Mouse (Mus musculus): Measurements from ENCODE around the gene Olfr725. TPM values are rescaled to one million over a fixed set of nuclear protein-coding genes. Genes with fewer than 3 reads are reported as not detected.
A peak's percentile ranks its signal among the peaks of the same experiment; 100 is the strongest.

The Olfr725 gene
- polyA plus RNA-seq (2016; fragmentation: Nextera tagmentation; extraction: Ambion mirVana), result not detected in 2 replicates

DNA sequence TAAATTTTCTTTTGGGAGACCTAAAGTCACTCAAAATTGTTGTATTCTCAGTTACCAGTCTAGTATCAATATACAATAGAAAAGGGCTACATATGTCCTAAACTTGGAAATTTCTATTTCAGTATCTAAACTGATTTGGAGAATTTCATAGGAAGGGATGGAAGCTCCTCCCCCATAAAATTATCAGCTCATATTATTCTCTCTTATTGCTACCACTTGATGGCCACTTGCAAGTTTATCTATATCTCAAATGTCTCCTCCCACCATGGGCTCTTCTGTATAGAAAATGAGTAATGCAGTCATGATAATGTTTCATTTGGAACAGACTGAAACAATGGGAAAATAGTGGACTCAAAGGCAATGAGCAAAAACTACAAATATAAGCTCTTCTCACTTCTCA is at the start of gene Olfr725:
TSS of gene Olfr725 (minus strand) at position 101 of the 400 bp plus-strand sequence.
- H3K4me3 ChIP-seq, result no peak within 1 kb of the TSS
- H3K27ac ChIP-seq (replicated peaks), result no peak within 1 kb of the TSS
- no peaks in the 10 kb centered on the region for H3K36me3 ChIP-seq
- H3K27me3 ChIP-seq (ENCODE audit: low read depth, poor library complexity, severe bottlenecking), result no peaks in the 10 kb centered on the region
- no peak for DNase-seq (ENCODE audit: low spot score)
- no peaks in the 10 kb centered on the region for H3K4me1 ChIP-seq
- no peaks in the 10 kb centered on the region; the same call in 1 of the 2 replicates for H3K9me3 ChIP-seq (replicated peaks)

DNA sequence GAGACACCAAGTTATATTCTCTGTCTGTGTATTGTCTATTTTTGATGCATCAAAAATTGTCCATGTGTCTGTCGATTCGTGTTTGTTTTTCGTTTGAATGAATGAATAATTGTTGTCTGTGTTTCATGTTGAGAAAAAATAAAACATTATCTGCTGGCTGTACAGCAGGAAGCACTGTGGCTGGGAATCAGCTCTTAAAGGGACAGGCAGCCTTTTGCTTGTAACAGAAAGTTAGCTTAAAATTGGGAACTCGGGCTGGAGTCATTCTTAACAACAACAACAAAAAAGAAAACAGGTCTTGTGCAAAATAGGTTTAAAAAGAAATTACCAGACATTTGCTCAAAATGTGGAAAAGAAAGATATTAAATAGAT is 22.5 kb upstream of the Olfr725 start:
- peaks cover 9% of the 10 kb centered on the region for H3K36me3 ChIP-seq
- peaks cover 6% of the 10 kb centered on the region for H3K4me1 ChIP-seq
- H3K27ac ChIP-seq (replicated peaks), result peak overlapping the region; percentile 94
- WGBS, result 3% methylated on average over 4 of the region's 4 CpGs
- peaks cover 8% of the 10 kb centered on the region; the same call in 1 of the 2 replicates for H3K27me3 ChIP-seq (ENCODE audit: low read depth, poor library complexity, severe bottlenecking)
- peak overlapping the region; percentile 73 for H3K4me3 ChIP-seq
- no peak for DNase-seq (ENCODE audit: low spot score)
- no peaks in the 10 kb centered on the region for H3K9me3 ChIP-seq (replicated peaks)

DNA sequence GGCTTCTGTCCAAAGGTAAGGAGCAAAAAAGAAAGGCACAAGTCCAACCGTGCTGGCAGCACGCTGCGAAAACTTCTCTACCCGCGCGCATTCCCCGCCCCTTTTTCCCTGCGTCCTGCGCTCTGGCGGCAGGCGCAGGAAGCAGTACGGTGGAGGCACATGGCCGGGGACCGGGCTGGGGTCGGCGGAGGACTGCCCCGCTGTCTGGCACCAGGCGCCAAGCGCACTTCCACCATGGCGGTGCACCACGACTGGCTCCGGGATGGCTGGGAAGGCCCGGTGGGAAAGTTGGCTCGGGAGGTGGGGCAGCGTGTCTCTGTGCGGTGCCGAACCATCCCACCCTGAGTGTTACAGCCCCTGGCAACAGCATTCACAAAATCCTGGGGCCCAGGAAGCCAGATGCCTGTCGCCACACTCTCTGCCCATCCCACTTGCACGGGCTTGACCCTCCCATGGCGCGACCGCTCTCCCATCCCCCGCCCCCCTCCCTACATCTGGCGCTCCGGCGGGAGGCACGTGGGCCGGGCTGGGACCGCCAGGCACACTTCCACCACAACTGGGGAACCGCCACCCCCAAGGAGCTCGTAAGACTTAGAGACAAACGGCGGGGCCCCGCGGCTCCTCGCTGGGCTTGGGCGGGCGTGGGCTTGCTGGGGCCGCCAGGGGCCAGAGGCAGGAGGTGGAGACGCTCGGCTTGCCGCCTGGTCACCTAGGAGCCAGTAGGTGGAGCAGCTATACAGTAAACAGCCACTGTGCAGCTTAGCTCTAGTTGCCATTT is 22.0 kb upstream of the Olfr725 start:
- peak; percentile 86 for DNase-seq (ENCODE audit: low spot score)
- Histone ChIP-seq H3K27me3 (ENCODE audit: low read depth, poor library complexity, severe bottlenecking) (peaks cover 8% of the 10 kb centered on the region; the same call in 1 of the 2 replicates), H3K27ac (replicated peaks) (peak overlapping the region; percentile 94), H3K9me3 (replicated peaks) (no peaks in the 10 kb centered on the region), H3K4me3 (peak overlapping the region; percentile 73), H3K4me1 (peaks cover 6% of the 10 kb centered on the region), H3K36me3 (peaks cover 3% of the 10 kb centered on the region; the same call in 1 of the 2 replicates)
- 3% methylated on average over 52 of the region's 52 CpGs for WGBS

DNA sequence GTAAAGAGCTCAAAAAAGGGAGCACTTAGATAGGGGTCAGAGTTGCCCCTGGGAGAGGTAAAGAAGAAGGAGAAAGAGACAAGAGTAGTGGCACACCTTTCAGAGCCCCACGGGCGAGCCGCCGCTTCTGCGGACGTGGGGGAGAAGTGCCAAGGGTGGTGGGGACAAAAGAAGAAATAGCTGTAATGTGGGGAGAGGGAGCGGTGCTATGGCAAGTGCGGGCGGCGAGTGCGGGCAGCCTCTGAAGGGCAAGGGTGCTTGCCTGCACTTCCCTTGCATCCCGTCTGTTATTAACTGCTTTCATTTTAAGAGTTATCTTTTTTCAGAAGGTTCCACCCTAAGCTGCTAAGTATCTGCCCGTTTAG is 21.4 kb upstream of the Olfr725 start:
- H3K27me3 ChIP-seq (ENCODE audit: low read depth, poor library complexity, severe bottlenecking), result peaks cover 8% of the 10 kb centered on the region; the same call in 1 of the 2 replicates
- peak overlapping the region; percentile 73 for H3K4me3 ChIP-seq
- H3K36me3 ChIP-seq, result no peaks in the 10 kb centered on the region
- peaks cover 6% of the 10 kb centered on the region for H3K4me1 ChIP-seq
- peak overlapping the region; percentile 94 for H3K27ac ChIP-seq (replicated peaks)
- DNase-seq (ENCODE audit: low spot score), result no peak
- H3K9me3 ChIP-seq (replicated peaks), result no peaks in the 10 kb centered on the region
- under 1% methylated on average over 13 of the region's 13 CpGs for WGBS

DNA sequence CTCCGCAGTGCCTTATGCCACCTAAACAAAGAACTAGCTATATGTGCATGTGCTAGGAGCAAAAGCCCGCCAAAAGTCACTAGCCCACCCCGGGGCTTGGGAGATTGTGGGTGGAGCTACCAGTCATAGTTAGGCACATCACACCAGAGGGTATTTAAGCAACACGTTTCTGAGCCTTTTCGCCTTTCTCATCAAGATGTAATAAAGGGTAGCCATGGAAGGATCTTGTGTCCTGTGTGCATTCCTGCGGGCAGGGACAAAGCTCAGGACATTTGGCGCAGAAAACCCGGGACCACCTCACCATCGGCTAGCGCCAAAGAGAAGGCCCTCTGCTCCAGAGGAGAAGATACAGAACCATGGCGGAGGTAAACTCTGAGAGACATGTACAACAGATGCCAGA is 21.0 kb upstream of the Olfr725 start:
- peak overlapping the region; percentile 73 for H3K4me3 ChIP-seq
- 24% methylated on average over 11 of the region's 11 CpGs for WGBS
- H3K27me3 ChIP-seq (ENCODE audit: low read depth, poor library complexity, severe bottlenecking), result peaks cover 8% of the 10 kb centered on the region; the same call in 1 of the 2 replicates
- H3K9me3 ChIP-seq (replicated peaks), result no peaks in the 10 kb centered on the region
- peak; percentile 34 for DNase-seq (ENCODE audit: low spot score)
- no peaks in the 10 kb centered on the region for H3K36me3 ChIP-seq
- peak overlapping the region; percentile 94 for H3K27ac ChIP-seq (replicated peaks)
- peaks cover 6% of the 10 kb centered on the region for H3K4me1 ChIP-seq

DNA sequence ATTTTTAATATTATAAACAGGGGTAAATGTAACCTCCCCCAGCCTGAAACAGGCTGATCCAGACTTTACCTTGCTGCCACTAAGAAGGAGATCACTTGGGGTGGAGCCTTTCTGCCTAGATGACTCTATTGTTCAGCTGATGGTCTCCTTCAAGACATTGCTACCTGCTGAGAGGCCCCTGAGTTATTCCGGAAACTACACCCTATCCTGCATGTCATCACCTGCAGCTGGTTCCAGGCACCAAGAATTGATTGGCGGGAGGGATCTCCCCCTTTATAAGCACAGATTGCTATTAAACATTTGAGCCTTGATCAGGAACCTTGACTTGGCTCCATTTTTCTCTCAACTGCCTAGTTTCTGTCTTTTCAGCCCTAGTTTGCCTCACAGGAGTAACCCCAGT is 8.1 kb downstream of the Olfr725 start:
- H3K4me1 ChIP-seq, result no peaks in the 10 kb centered on the region
- DNase-seq (ENCODE audit: low spot score), result no peak
- H3K9me3 ChIP-seq (replicated peaks), result no peaks in the 10 kb centered on the region; the same call in 1 of the 2 replicates
- H3K27ac ChIP-seq (replicated peaks), result no peak overlapping the region
- H3K27me3 ChIP-seq (ENCODE audit: low read depth, poor library complexity, severe bottlenecking), result no peaks in the 10 kb centered on the region
- no peaks in the 10 kb centered on the region for H3K36me3 ChIP-seq
- H3K4me3 ChIP-seq, result no peak overlapping the region
- 85% methylated on average over 2 of the region's 2 CpGs for WGBS

DNA sequence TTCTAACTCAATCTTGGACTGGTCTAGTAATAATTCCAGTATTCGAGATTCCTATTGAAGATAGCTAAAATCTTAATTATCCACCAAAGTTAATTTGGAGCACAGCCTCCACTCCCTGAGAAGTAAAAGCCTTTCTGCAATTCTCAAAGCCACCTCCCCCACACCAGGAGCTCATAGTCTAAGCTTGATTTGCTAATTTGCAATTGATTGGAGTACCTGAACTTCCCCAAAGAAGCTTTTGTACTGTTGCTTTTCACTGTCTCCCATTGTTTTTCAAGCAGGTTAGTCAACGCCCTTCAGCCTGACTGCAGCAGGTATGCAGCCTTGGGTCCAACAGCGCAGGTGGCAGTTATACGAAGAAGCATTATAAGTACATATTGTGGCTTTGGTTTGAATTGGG is 8.8 kb downstream of the Olfr725 start:
- H3K4me3 ChIP-seq, result no peak overlapping the region
- no peak for DNase-seq (ENCODE audit: low spot score)
- 85% methylated on average over 4 of the region's 4 CpGs for WGBS
- no peak overlapping the region for H3K27ac ChIP-seq (replicated peaks)
- H3K27me3 ChIP-seq (ENCODE audit: low read depth, poor library complexity, severe bottlenecking), result no peaks in the 10 kb centered on the region
- no peaks in the 10 kb centered on the region for H3K36me3 ChIP-seq
- no peaks in the 10 kb centered on the region; the same call in 1 of the 2 replicates for H3K9me3 ChIP-seq (replicated peaks)
- no peaks in the 10 kb centered on the region for H3K4me1 ChIP-seq

DNA sequence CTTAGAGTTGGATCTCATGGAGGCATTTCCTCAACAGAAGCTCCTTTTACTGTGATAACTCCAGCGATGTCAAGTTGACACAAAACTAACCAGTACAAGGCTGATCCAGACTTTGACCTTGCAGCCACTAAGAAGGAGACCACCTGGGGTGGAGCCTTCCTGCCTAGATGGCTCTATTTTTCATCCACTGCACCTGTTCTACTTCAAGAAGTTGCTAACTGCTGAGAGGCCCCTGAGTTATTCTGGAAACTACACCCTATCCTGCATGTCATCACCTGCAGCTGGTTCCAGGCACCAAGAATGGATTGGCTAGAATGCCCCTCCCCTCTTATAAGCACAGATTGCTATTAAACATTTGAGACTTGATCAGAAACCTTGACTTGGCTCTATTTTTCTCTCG is 13.8 kb downstream of the Olfr725 start:
- no peak for DNase-seq (ENCODE audit: low spot score)
- no peaks in the 10 kb centered on the region for H3K36me3 ChIP-seq
- WGBS, result 81% methylated on average over 2 of the region's 2 CpGs
- H3K27me3 ChIP-seq (ENCODE audit: low read depth, poor library complexity, severe bottlenecking), result no peaks in the 10 kb centered on the region
- H3K9me3 ChIP-seq (replicated peaks), result no peaks in the 10 kb centered on the region; the same call in 1 of the 2 replicates
- no peak overlapping the region for H3K27ac ChIP-seq (replicated peaks)
- H3K4me3 ChIP-seq, result no peak overlapping the region
- H3K4me1 ChIP-seq, result no peaks in the 10 kb centered on the region

Other genes with a start within 250 kb of the Olfr725 start
- not detected in 2 replicates for gene Olfr722, start 138.4 kb downstream of the Olfr725 start, polyA plus RNA-seq (2016; fragmentation: Nextera tagmentation; extraction: Ambion mirVana)
- gene Olfr723, start 108.6 kb downstream of the Olfr725 start, polyA plus RNA-seq (2016; fragmentation: Nextera tagmentation; extraction: Ambion mirVana), result not detected in 2 replicates
- not detected in 2 replicates for gene Olfr724, start 77.1 kb downstream of the Olfr725 start, polyA plus RNA-seq (2016; fragmentation: Nextera tagmentation; extraction: Ambion mirVana)
- not detected in 2 replicates for gene Olfr726, start 50.6 kb upstream of the Olfr725 start, polyA plus RNA-seq (2016; fragmentation: Nextera tagmentation; extraction: Ambion mirVana)
- gene Olfr727, start 82.8 kb upstream of the Olfr725 start, polyA plus RNA-seq (2016; fragmentation: Nextera tagmentation; extraction: Ambion mirVana), result not detected in 2 replicates
- gene Olfr728, start 102.3 kb upstream of the Olfr725 start, polyA plus RNA-seq (2016; fragmentation: Nextera tagmentation; extraction: Ambion mirVana), result not detected in 2 replicates
- not detected in 2 replicates for gene Olfr729, start 112.5 kb upstream of the Olfr725 start, polyA plus RNA-seq (2016; fragmentation: Nextera tagmentation; extraction: Ambion mirVana)
- gene Olfr730, start 147.8 kb upstream of the Olfr725 start, polyA plus RNA-seq (2016; fragmentation: Nextera tagmentation; extraction: Ambion mirVana), result not detected in 2 replicates
- not detected in 2 replicates for gene Olfr731, start 201.5 kb upstream of the Olfr725 start, polyA plus RNA-seq (2016; fragmentation: Nextera tagmentation; extraction: Ambion mirVana)
- not detected in 2 replicates for gene Olfr732, start 243.8 kb upstream of the Olfr725 start, polyA plus RNA-seq (2016; fragmentation: Nextera tagmentation; extraction: Ambion mirVana)

Data from midbrain, embryonic 10.5 days (tissue).